Mouse (Mus musculus) MEL (cell line): ENCODE results near the gene Gm15056. TPM values are rescaled to one million over a fixed set of nuclear protein-coding genes. Genes with fewer than 3 reads are reported as not detected.

Experiments
- DNase-seq: peaks from one replicate; pipeline ENCODE4 v3.0.0; 2011; ENCODE audit warnings: low read depth, low spot score
- H3K27ac ChIP-seq: 2 replicates; pipeline ENCODE4 v1.5.1; 2012; ENCODE audit warnings: low read depth, mild to moderate bottlenecking, control low read depth, low read length, moderate library complexity; ENCODE audit not compliant: control insufficient read depth
- H3K27me3 ChIP-seq, 2 experiments: fragments of 150-350 bp in 1 of 2; sonication (generic) in 1 of 2; 2 replicates each; pipeline ENCODE4 v1.6.1; 2012; ENCODE audit warnings: low read length in 2 of 2, mild to moderate bottlenecking in 2 of 2, improper control_type of control experiment in 1 of 2, moderate library complexity in 1 of 2; ENCODE audit not compliant: insufficient read depth in 2 of 2, control insufficient read depth in 1 of 2
- H3K36me3 ChIP-seq, 2 experiments: 2 replicates each; pipeline ENCODE4 v1.6.1; 2012 to 2014; ENCODE audit warnings: low read length in 2 of 2, improper control_type of control experiment in 1 of 2, inconsistent platforms in 1 of 2, mild to moderate bottlenecking in 1 of 2; ENCODE audit not compliant: insufficient read depth in 2 of 2, control insufficient read depth in 1 of 2
- H3K4me1 ChIP-seq, 2 experiments: fragments of 150-350 bp in 1 of 2; sonication (generic) in 1 of 2; 2 replicates each; pipeline ENCODE4 v1.6.1; 2012; ENCODE audit warnings: low read length in 2 of 2, improper control_type of control experiment in 1 of 2, mild to moderate bottlenecking in 1 of 2; ENCODE audit not compliant: insufficient read depth in 2 of 2, control insufficient read depth in 1 of 2
- H3K4me3 ChIP-seq, 2 experiments: fragments of 150-350 bp in 1 of 2; sonication (generic) in 1 of 2; 2 replicates each; pipeline ENCODE4 v1.5.1; 2012; ENCODE audit warnings: low read depth in 2 of 2, low read length in 2 of 2, mild to moderate bottlenecking in 2 of 2, moderate library complexity in 2 of 2, control low read depth in 1 of 2, improper control_type of control experiment in 1 of 2; ENCODE audit not compliant: control insufficient read depth in 1 of 2, insufficient read depth in 1 of 2
- H3K79me2 ChIP-seq: 2 replicates; pipeline ENCODE4 v1.6.1; 2012; ENCODE audit warnings: mild to moderate bottlenecking, low read length, moderate library complexity; ENCODE audit not compliant: control insufficient read depth, poor library complexity, insufficient read depth
- H3K9ac ChIP-seq: 2 replicates; pipeline ENCODE4 v1.6.1; 2012; ENCODE audit warnings: low read depth, mild to moderate bottlenecking, control low read depth, low read length, moderate library complexity; ENCODE audit not compliant: control insufficient read depth, poor library complexity, severe bottlenecking
- H3K9me3 ChIP-seq: fragments of 150-350 bp; sonication (generic); replicated peaks from 2 replicates; pipeline ENCODE4 v1.6.1; 2012; ENCODE audit warnings: mild to moderate bottlenecking, low read length, improper control_type of control experiment, moderate library complexity; ENCODE audit not compliant: insufficient read depth
- CTCF ChIP-seq, 3 experiments: IDR thresholded peaks in 2 of 3; conservative IDR thresholded peaks in 1 of 3; 2 replicates each; pipeline ENCODE4 v1.5.1; 2011 to 2012; ENCODE audit warnings: low read length in 3 of 3, low read depth in 2 of 3, mild to moderate bottlenecking in 2 of 3, improper control_type of control experiment in 1 of 3, inconsistent platforms in 1 of 3, mixed read lengths in 1 of 3, moderate library complexity in 1 of 3; ENCODE audit not compliant: control insufficient read depth in 1 of 3, insufficient read depth in 1 of 3, poor library complexity in 1 of 3, severe bottlenecking in 1 of 3
- ELF1 ChIP-seq: IDR thresholded peaks from 2 replicates; pipeline ENCODE4 v1.6.1; 2014; ENCODE audit warnings: low read depth, mild to moderate bottlenecking, inconsistent platforms, low read length, improper control_type of control experiment, moderate library complexity
- ETS1 ChIP-seq: IDR thresholded peaks from 2 replicates; pipeline ENCODE4 v1.6.1; 2012; ENCODE audit warnings: low read depth, mild to moderate bottlenecking, inconsistent platforms, low read length, improper control_type of control experiment, moderate library complexity
- HCFC1 ChIP-seq: IDR thresholded peaks from 2 replicates; pipeline ENCODE4 v1.6.1; 2012; ENCODE audit warnings: low read depth, mild to moderate bottlenecking, inconsistent platforms, low read length, improper control_type of control experiment, moderate library complexity
- JUND ChIP-seq: IDR thresholded peaks from 2 replicates; pipeline ENCODE4 v1.6.1; 2011; ENCODE audit warnings: low read depth, mild to moderate bottlenecking, improper control_type of control experiment, low read length
- KAT2A ChIP-seq: conservative IDR thresholded peaks from 2 replicates; pipeline ENCODE4 v1.6.1; 2012; ENCODE audit warnings: low read depth, low read length, improper control_type of control experiment, inconsistent platforms
- MAX ChIP-seq: IDR thresholded peaks from 2 replicates; pipeline ENCODE4 v1.6.1; 2011; ENCODE audit warnings: low read length, improper control_type of control experiment
- MYB ChIP-seq: IDR thresholded peaks from 2 replicates; pipeline ENCODE4 v1.6.1; 2011; ENCODE audit warnings: mild to moderate bottlenecking, low read depth, low read length, improper control_type of control experiment
- MYC ChIP-seq: IDR thresholded peaks from 2 replicates; pipeline ENCODE4 v1.6.1; 2011; ENCODE audit warnings: low read depth, mild to moderate bottlenecking, low read length, improper control_type of control experiment, moderate library complexity
- NELFE ChIP-seq: IDR thresholded peaks from 2 replicates; pipeline ENCODE4 v1.6.1; 2011; ENCODE audit warnings: low read depth, low read length, improper control_type of control experiment
- POLR2AphosphoS5 ChIP-seq: IDR thresholded peaks from 2 replicates; pipeline ENCODE4 v1.6.1; 2012; ENCODE audit warnings: low read depth, borderline replicate concordance, mild to moderate bottlenecking, inconsistent platforms, low read length, moderate library complexity, mixed read lengths
- TCF12 ChIP-seq: IDR thresholded peaks from 2 replicates; pipeline ENCODE4 v1.6.1; 2014; ENCODE audit warnings: low read depth, mild to moderate bottlenecking, inconsistent platforms, low read length, improper control_type of control experiment, moderate library complexity
- UBTF ChIP-seq: IDR thresholded peaks from 2 replicates; pipeline ENCODE4 v1.6.1; 2012; ENCODE audit warnings: low read depth, mild to moderate bottlenecking, inconsistent platforms, low read length, improper control_type of control experiment, moderate library complexity, borderline replicate concordance; ENCODE audit not compliant: insufficient read depth
- USF1 ChIP-seq: IDR thresholded peaks from 2 replicates; pipeline ENCODE4 v1.6.1; 2014; ENCODE audit warnings: low read depth, mild to moderate bottlenecking, inconsistent platforms, low read length, improper control_type of control experiment, moderate library complexity
- ZC3H11A ChIP-seq: IDR thresholded peaks from 2 replicates; pipeline ENCODE4 v1.6.1; 2012; ENCODE audit warnings: low read depth, mild to moderate bottlenecking, inconsistent platforms, low read length, improper control_type of control experiment
- ZKSCAN1 ChIP-seq: IDR thresholded peaks from 2 replicates; pipeline ENCODE4 v1.6.1; 2012; ENCODE audit warnings: low read depth, mild to moderate bottlenecking, inconsistent platforms, low read length, improper control_type of control experiment, moderate library complexity
- ZMIZ1 ChIP-seq: IDR thresholded peaks from 2 replicates; pipeline ENCODE4 v1.6.1; 2012; ENCODE audit warnings: low read depth, mild to moderate bottlenecking, inconsistent platforms, low read length, improper control_type of control experiment, moderate library complexity
- ZNF384 ChIP-seq: IDR thresholded peaks from 2 replicates; pipeline ENCODE4 v1.6.1; 2012; ENCODE audit warnings: low read depth, mild to moderate bottlenecking, inconsistent platforms, low read length, improper control_type of control experiment
- polyA plus RNA-seq, 2 experiments: library from polyadenylated mRNA; stranded (reverse) in 1 of 2; unstranded in 1 of 2; fragments of >175 nt in 1 of 2; fragments of >200 nt in 1 of 2; gene quantifications; 2 replicates each; pipeline versions ENCODE4 v1.2.1 to v1.2.4; 2012; ENCODE audit warnings: low replicate concordance in 2 of 2, low read depth in 1 of 2; ENCODE audit not compliant: insufficient read length in 2 of 2, insufficient read depth in 1 of 2, missing spikeins in 1 of 2
- total RNA-seq: library from RNA; depleted of rRNA; stranded (reverse); fragments of 300-350 nt; gene quantifications from 2 replicates; pipeline ENCODE4 v1.2.3, GENCODE M21; 2012

Gm15056 gene
- total and polyA plus RNA-seq, 3 experiments: not detected

DNA sequence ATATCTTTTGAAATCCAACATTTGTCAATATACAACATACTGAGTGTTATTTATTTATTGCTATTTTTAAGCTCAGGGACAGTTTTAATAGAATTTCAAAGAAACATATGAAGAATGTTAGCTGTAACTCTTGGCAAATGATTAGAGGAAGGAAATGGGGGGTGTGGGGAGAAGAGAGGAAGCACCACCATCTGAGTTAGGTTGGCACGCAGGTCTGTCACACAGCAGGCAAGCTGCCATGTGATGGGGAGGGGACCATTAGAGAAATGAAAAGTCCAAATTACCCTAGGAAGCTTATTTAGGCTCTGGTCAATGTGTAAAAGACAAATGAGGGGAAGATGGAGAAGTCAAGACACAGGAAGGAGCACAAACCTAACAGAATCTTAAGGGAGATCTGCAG, 9.9 kb upstream of the Gm15056 start:
- Histone ChIP-seq H3K27ac (no peak overlapping the region), H3K79me2 (no peaks in the 10 kb centered on the region), H3K4me3 (no peak overlapping the region), H3K36me3 (no peaks in the 10 kb centered on the region), H3K9ac (no peak overlapping the region), H3K27me3 (no peaks in the 10 kb centered on the region), H3K4me1 (no peaks in the 10 kb centered on the region), H3K9me3 (no peaks in the 10 kb centered on the region)
- DNase-seq: no peak
- TF ChIP-seq USF1 (no peak), CTCF (IDR thresholded peaks at IDR 0.05 in 2 of 3, conservative IDR thresholded peaks at IDR 0.05 in 1 of 3; ENCODE audit: control insufficient read depth in 1 of 3, insufficient read depth in 1 of 3, low read depth in 2 of 3, low read length in 3 of 3, poor library complexity in 1 of 3, severe bottlenecking in 1 of 3) (no peak), MYB (no peak), ELF1 (no peak), ZC3H11A (no peak)

GRCm38 (mm10) chr8:20908256-20908655, 5.8 kb upstream of the Gm15056 start:
- Histone ChIP-seq H3K4me3 (no peak overlapping the region), H3K9me3 (no peaks in the 10 kb centered on the region), H3K4me1 (no peaks in the 10 kb centered on the region), H3K9ac (no peak overlapping the region), H3K36me3 (no peaks in the 10 kb centered on the region), H3K79me2 (no peaks in the 10 kb centered on the region), H3K27me3 (no peaks in the 10 kb centered on the region), H3K27ac (no peak overlapping the region)
- DNase-seq: no peak
- no peak for TF ChIP-seq TCF12
- no peak for TF ChIP-seq KAT2A
- no peak for TF ChIP-seq ZKSCAN1
- no peak for TF ChIP-seq MYC
- TF ChIP-seq HCFC1: no peak
- no peak for TF ChIP-seq USF1
- TF ChIP-seq ETS1: no peak
- TF ChIP-seq MAX: no peak
- TF ChIP-seq POLR2AphosphoS5: no peak
- TF ChIP-seq ELF1: no peak

DNA sequence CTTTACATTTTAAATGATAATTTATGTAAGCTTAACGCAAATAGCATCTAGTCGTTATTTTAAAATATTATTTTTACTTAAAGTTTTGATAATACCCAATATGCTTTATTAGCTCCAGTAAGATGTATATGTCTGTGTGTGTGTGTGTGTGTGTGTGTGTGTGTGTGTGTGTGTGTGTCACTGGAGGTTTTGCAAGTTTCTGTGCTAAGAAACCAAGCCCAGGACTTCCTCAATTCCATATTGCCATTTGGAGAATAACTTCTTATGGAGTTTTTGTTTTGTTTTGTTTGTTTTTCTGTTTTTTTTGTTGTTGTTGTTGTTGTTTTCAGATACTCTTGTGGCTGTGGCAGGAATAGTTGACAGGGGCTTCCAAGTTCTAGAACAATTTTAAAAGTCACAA, 4.7 kb upstream of the Gm15056 start:
- Histone ChIP-seq H3K9ac (no peak overlapping the region), H3K36me3 (no peaks in the 10 kb centered on the region), H3K9me3 (no peaks in the 10 kb centered on the region), H3K4me3 (no peak overlapping the region), H3K79me2 (no peaks in the 10 kb centered on the region), H3K4me1 (no peaks in the 10 kb centered on the region), H3K27me3 (no peaks in the 10 kb centered on the region), H3K27ac (no peak overlapping the region)
- TF ChIP-seq ZMIZ1 (no peak), HCFC1 (no peak), ELF1 (no peak), ZNF384 (no peak), UBTF (no peak), JUND (no peak), NELFE (no peak)
- DNase-seq: no peak
